Mouse (Mus musculus) hindbrain, embryonic 11.5 days (tissue): ENCODE results near the gene Kat14. TPM values are rescaled to one million over a fixed set of nuclear protein-coding genes. Genes with fewer than 3 reads are reported as not detected.

Source experiments
- ATAC-seq: fragments of 200-750 bp; cut with Nextera tagmentation; 2 replicates; pipeline ENCODE4 v1.8.0; 2017; ENCODE audit warnings: mild to moderate bottlenecking, moderate TSS enrichment, moderate library complexity; ENCODE audit not compliant: low FRiP score
- DNase-seq: peaks from one replicate; pipeline ENCODE4 v3.0.0-alpha.2; 2015; ENCODE audit warnings: low spot score
- H3K27ac ChIP-seq: fragments of 300-500 bp; sonication (generic); 2 replicates; pipeline ENCODE4 v1.5.1; 2014; ENCODE audit warnings: mild to moderate bottlenecking, low read depth, low read length
- H3K27me3 ChIP-seq: fragments of 300-500 bp; sonication (generic); 2 replicates; pipeline ENCODE4 v1.6.1; 2014; ENCODE audit warnings: mild to moderate bottlenecking, low read length, moderate library complexity, mixed read lengths; ENCODE audit not compliant: control insufficient read depth, insufficient read depth
- H3K36me3 ChIP-seq: fragments of 300-500 bp; sonication (generic); 2 replicates; pipeline ENCODE4 v1.6.1; 2014; ENCODE audit warnings: mild to moderate bottlenecking, low read length, moderate library complexity, mixed read lengths; ENCODE audit not compliant: control insufficient read depth, insufficient read depth
- H3K4me1 ChIP-seq: fragments of 300-500 bp; sonication (generic); replicated peaks from 2 replicates; pipeline ENCODE4 v1.6.1; 2014; ENCODE audit warnings: low read length, mixed read lengths; ENCODE audit not compliant: control insufficient read depth, insufficient read depth
- H3K4me2 ChIP-seq: fragments of 300-500 bp; sonication (generic); replicated peaks from 2 replicates; pipeline ENCODE4 v1.6.1; 2014; ENCODE audit warnings: mild to moderate bottlenecking, low read depth, low read length
- H3K4me3 ChIP-seq: fragments of 300-500 bp; sonication (generic); 2 replicates; pipeline ENCODE4 v1.5.1; 2014; ENCODE audit warnings: low read depth, low read length
- H3K9ac ChIP-seq: fragments of 300-500 bp; sonication (generic); 2 replicates; pipeline ENCODE4 v1.6.1; 2014; ENCODE audit warnings: low read depth, low read length
- H3K9me3 ChIP-seq: fragments of 300-500 bp; sonication (generic); 2 replicates; pipeline ENCODE4 v1.6.1; 2016; ENCODE audit warnings: low read length; ENCODE audit not compliant: control insufficient read depth
- WGBS: fragments of 180-500 bp; shearing (Covaris S2); extraction: QIAGEN DNeasy Blood & Tissue Kit; methylation state at CpG from one replicate; pipeline ENCODE4 v1.1.7; 2014; 5-methylcytosine and 5-hydroxymethylcytosine counted together
- polyA plus RNA-seq: library from polyadenylated mRNA; unstranded; fragments of >200 nt; fragmentation: Nextera tagmentation; extraction: Ambion mirVana; gene quantifications from 2 replicates; pipeline ENCODE4 v1.2.1, GENCODE M21; 2014

Kat14 gene
- polyA plus RNA-seq, 1 experiment from 2014 or later, result 30.8 TPM

- Histone ChIP-seq H3K4me1 (no peaks in the 10 kb centered on the region; the same call in 1 of the 2 replicates), H3K4me3 (no peak overlapping the region), H3K27me3 (no peaks in the 10 kb centered on the region), H3K9ac (no peak overlapping the region), H3K4me2 (no peak overlapping the region), H3K36me3 (peaks cover 3% of the 10 kb centered on the region; the same call in 1 of the 2 replicates), H3K27ac (no peak overlapping the region), H3K9me3 (no peaks in the 10 kb centered on the region)
- 91% methylated on average over 4 of the region's 4 CpGs for WGBS
- no peak for DNase-seq
- ATAC-seq, result no peak
Observed at GRCm38 (mm10) chr2:144371566-144371965, 2.8 kb downstream of the Kat14 start.

DNA sequence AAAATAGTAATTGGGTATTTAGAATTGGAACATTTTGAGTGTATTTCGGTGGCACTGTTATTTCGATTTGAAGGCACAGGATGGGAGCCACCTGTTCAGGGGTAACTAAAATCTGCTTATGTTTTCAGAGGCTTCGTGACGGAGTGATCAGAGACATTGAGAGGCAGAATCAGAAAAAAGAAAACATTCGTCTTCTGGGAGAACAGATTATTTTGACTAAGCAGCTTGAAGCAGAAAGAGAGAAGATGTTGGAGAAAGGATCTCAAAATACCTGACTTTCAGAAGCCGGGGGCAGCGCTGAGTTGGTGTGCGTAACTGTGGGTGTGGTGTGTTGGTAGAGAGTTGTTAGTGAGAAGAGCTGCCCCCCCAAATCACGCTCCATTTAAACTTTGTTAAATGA lies 4.3 kb downstream of the Kat14 start:
- H3K9me3 ChIP-seq, result no peaks in the 10 kb centered on the region
- no peak overlapping the region for H3K4me3 ChIP-seq
- no peak overlapping the region for H3K9ac ChIP-seq
- H3K4me1 ChIP-seq, result no peaks in the 10 kb centered on the region; the same call in 1 of the 2 replicates
- H3K4me2 ChIP-seq, result no peak overlapping the region
- H3K36me3 ChIP-seq, result peaks cover 4% of the 10 kb centered on the region
- 93% methylated on average over 9 of the region's 9 CpGs for WGBS
- no peaks in the 10 kb centered on the region for H3K27me3 ChIP-seq
- no peak overlapping the region for H3K27ac ChIP-seq
- ATAC-seq (no peak), DNase-seq (no peak)

DNA sequence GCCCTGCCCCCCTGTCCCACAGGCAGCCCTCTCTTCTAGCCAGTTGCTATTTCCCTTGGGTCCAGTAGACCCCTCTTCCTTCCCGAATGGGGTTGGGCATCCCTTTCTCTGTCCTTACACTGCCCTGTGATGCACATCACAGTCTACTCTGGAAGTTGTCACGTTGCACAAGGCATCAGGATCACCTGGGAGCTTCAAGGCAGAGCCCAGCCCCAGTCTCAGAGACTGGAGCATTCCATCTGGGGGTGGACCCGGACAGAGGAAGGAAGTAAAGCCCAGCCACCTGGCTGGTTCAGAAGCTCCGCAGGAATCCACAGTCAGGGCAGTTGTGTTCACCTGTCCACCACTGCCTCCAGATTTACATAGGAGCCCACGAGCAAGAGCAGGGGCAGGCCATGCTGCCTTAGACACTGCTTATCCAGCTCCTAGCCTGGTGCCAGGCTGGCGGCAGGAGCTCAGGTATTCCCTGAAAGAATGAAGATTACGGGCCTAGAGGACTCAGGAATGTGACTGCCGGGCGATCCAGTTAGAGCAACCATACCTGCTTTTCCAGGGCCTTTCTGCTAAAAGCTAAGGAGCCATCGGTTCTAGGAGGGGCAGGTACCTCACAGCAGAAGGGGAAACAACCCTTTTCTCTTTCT lies 6.4 kb downstream of the Kat14 start:
- 84% methylated on average over 10 of the region's 10 CpGs for WGBS
- no peak overlapping the region for H3K4me2 ChIP-seq
- no peaks in the 10 kb centered on the region for H3K9me3 ChIP-seq
- DNase-seq, result no peak
- peaks cover 12% of the 10 kb centered on the region for H3K36me3 ChIP-seq
- H3K4me1 ChIP-seq, result no peaks in the 10 kb centered on the region; the same call in 1 of the 2 replicates
- H3K27me3 ChIP-seq, result no peaks in the 10 kb centered on the region
- ATAC-seq, result no peak
- no peak overlapping the region for H3K9ac ChIP-seq
- H3K27ac ChIP-seq, result no peak overlapping the region
- no peak overlapping the region for H3K4me3 ChIP-seq

- Histone ChIP-seq H3K9ac (no peak overlapping the region), H3K36me3 (peaks cover 12% of the 10 kb centered on the region), H3K27me3 (no peaks in the 10 kb centered on the region), H3K9me3 (no peaks in the 10 kb centered on the region), H3K4me1 (no peaks in the 10 kb centered on the region), H3K4me2 (no peak overlapping the region), H3K4me3 (no peak overlapping the region), H3K27ac (no peak overlapping the region)
- WGBS, result 96% methylated on average over 3 of the region's 3 CpGs
- ATAC-seq (no peak), DNase-seq (no peak)
Observed at GRCm38 (mm10) chr2:144381293-144381692, 12.5 kb downstream of the Kat14 start.

DNA sequence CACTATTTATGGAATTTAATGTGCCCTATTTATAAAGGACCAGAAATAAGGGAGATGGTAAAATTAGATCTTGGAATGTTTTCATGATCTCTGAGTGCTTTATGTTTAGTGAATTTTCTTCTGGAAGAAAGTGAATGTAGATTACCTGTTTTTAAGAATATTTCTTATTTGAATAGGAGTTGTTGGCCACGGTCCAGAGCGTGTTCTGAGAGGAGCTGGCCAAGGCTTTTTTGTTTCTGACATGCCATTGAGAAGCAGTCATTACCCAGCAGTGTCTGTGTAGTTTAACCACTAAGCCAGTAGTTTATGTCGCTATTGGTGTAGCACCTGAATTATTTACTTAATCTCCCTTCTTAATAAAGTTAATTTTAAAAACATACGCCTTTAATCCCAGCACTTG lies 13.0 kb downstream of the Kat14 start:
- Histone ChIP-seq H3K27ac (no peak overlapping the region), H3K4me3 (no peak overlapping the region), H3K9me3 (no peaks in the 10 kb centered on the region), H3K27me3 (no peaks in the 10 kb centered on the region), H3K36me3 (peaks cover 12% of the 10 kb centered on the region), H3K4me1 (no peaks in the 10 kb centered on the region), H3K9ac (no peak overlapping the region), H3K4me2 (no peak overlapping the region)
- DNase-seq (no peak), ATAC-seq (no peak)
- WGBS, result 98% methylated on average over 4 of the region's 4 CpGs

DNA sequence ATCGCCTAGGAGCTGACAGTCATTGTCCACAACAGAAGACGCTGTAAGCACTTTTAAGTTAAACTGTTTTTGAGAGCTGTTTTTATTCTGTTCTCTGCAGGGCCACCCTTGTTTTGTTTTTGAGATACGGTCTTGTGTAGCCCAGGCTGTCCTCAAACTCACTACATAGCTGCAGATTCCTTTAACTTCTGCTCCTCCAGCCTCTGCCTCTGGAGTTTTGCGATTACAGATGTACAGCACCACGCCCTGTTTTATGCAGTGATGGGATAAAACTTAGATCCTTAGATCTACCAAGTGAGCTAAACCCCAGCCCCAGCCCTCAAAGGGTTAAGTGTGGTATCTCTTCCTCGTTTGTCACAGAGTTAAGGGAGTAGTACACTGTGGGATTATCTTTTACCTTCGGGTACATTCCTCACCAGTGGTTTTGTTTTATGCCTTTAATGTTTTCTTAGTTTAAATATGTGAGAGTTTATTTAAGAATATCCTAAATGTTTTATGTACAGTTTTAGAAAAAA lies 13.9 kb downstream of the Kat14 start:
- no peak overlapping the region for H3K4me3 ChIP-seq
- no peaks in the 10 kb centered on the region for H3K4me1 ChIP-seq
- no peak overlapping the region for H3K27ac ChIP-seq
- H3K4me2 ChIP-seq, result no peak overlapping the region
- DNase-seq, result no peak
- no peak overlapping the region for H3K9ac ChIP-seq
- no peak for ATAC-seq
- WGBS, result 85% methylated on average over 7 of the region's 7 CpGs
- no peaks in the 10 kb centered on the region for H3K9me3 ChIP-seq
- no peaks in the 10 kb centered on the region for H3K27me3 ChIP-seq
- H3K36me3 ChIP-seq, result peaks cover 12% of the 10 kb centered on the region

- H3K4me1 ChIP-seq, result no peaks in the 10 kb centered on the region
- H3K9me3 ChIP-seq, result no peaks in the 10 kb centered on the region
- no peak for ATAC-seq
- no peak overlapping the region for H3K9ac ChIP-seq
- no peaks in the 10 kb centered on the region for H3K27me3 ChIP-seq
- DNase-seq, result no peak
- no peak overlapping the region for H3K4me3 ChIP-seq
- H3K27ac ChIP-seq, result no peak overlapping the region
- no peak overlapping the region for H3K4me2 ChIP-seq
- H3K36me3 ChIP-seq, result peaks cover 18% of the 10 kb centered on the region
- WGBS, result 75% methylated on average over 2 of the region's 2 CpGs
Observed at GRCm38 (mm10) chr2:144386296-144386695, 17.5 kb downstream of the Kat14 start.

DNA sequence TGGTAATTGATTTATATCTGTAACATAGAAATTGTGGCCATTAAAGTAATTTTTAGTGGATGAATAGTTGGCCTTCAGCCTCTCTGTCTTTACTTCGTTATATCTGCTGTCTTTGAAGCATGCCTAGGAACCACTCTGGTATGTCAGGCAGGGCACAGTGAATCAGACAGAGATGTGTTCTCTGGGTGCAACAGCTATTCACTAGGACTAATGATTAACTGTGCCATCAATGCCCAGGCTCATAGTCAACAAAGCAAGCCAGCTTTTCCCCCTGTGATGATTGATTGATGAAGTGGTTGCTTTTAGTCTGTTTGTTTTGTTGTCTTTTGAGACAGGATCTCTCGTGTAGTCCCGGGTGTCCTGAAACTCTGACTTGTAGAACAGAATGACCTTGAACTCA lies 19.6 kb downstream of the Kat14 start:
- Histone ChIP-seq H3K36me3 (peaks cover 20% of the 10 kb centered on the region), H3K27ac (no peak overlapping the region), H3K9ac (no peak overlapping the region), H3K4me3 (no peak overlapping the region), H3K27me3 (no peaks in the 10 kb centered on the region), H3K4me2 (no peak overlapping the region), H3K4me1 (no peaks in the 10 kb centered on the region), H3K9me3 (no peaks in the 10 kb centered on the region)
- WGBS, result 61% methylated on average over 3 of the region's 3 CpGs
- ATAC-seq (no peak), DNase-seq (no peak)

DNA sequence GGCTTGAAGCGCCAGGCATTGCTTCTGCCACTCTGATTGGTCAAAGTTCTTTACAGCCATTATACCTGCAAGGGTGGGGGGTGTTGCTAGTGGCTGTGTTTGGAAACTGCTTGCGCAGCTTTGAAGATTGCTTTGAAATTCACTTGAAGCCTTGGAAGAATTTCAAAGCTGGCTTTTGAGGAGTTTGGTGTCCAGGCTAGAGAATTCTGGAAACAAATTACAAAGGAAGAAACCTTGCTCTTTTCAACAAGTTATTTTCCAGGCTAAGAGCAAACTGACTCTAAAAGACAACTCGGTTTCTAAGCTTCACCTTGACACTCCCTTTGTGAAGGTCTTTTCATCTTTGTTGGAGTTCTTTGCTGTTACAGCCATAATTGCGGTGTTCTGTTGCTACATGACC lies 30.7 kb downstream of the Kat14 start:
- Histone ChIP-seq H3K27ac (no peak overlapping the region), H3K9me3 (no peaks in the 10 kb centered on the region), H3K4me2 (no peak overlapping the region), H3K36me3 (no peaks in the 10 kb centered on the region; the same call in 1 of the 2 replicates), H3K9ac (no peak overlapping the region), H3K4me1 (no peaks in the 10 kb centered on the region), H3K27me3 (no peaks in the 10 kb centered on the region), H3K4me3 (no peak overlapping the region)
- DNase-seq (no peak), ATAC-seq (no peak)
- 86% methylated on average over 4 of the region's 4 CpGs for WGBS
